Mouse (Mus musculus) G1E (cell line): ENCODE results near the gene Ripor2.

Experiments
- CTCF ChIP-seq: IDR thresholded peaks from 2 replicates; pipeline ENCODE4 v1.5.1; 2012; ENCODE audit warnings: low read depth, low read length, inconsistent platforms, mixed read lengths
- GATA1 ChIP-seq: IDR thresholded peaks from 2 replicates; pipeline ENCODE4 v1.6.1; 2012; ENCODE audit warnings: borderline replicate concordance, low read length, inconsistent platforms, mixed read lengths
- GATA2 ChIP-seq: IDR thresholded peaks from 2 replicates; pipeline ENCODE4 v1.6.1; 2012; ENCODE audit warnings: low read depth, low read length, inconsistent platforms, borderline replicate concordance

DNA sequence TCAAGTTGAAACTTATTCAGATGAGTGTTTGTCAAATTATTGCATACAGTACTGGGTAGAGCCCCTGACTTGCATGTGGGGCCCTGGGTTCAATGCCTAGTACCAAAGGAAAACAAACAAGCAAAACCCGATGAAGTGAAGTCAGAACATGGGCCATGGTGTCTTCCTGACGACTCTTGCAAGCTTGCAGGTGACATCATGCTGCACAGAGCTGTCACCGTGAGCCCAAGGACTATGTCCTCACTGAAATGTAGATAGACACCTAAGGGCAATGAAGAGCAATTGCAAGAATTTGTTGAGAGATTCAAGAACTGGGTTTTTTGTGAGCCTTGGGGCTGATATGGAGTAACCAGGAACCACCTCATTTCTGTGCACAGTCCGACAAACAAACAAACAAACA is 84.8 kb downstream of the Ripor2 start:
- TF ChIP-seq CTCF: no peak
- no peak for TF ChIP-seq GATA2
- TF ChIP-seq GATA1: no peak
